ENCODE assay signal across 7 mouse cellular contexts in the genomic region with DNA sequence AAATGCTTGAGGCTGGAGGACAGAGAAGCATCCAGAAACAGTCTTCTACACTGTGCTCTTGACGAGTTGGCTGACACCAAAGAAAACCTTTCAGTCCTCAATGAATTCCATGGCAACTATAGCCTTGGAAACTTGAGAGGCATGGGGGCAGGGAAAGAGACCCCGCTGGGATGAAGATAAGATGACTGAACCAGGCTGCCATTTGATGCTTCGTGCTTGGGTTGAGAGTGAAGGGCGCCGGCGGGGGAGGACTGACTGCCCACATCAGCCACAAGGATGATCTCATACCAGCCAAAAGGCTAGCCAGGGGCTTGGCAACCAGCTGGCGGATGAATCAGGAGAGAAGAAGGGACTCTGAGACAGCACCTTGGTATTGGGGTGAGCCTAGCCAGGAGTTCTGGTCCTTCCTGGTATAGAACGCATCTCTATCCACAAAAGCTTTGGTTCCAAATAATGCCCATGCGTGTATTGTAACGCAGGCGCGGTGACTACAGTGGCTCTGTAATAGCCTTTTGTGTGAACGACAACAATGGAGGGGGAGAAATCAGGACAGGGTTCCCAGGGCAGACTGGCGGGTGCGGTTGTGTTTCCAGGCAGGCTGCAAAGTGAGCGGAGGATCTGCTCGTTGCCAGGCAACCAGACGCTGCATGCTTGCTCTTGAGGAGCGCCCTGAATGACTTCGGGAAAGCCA. TPM values are rescaled to one million over a fixed set of nuclear protein-coding genes. Genes with fewer than 3 reads are reported as not detected.
DNase-seq lines count a peak whose midpoint lies in the region; ATAC-seq and TF ChIP-seq lines count a peak whose summit lies in the region.

No protein-coding gene starts in this region.

- no peaks in the 10 kb centered on the region for H3K9me3 ChIP-seq in hindbrain, postnatal 0 days (ENCODE audit: low read length)

- 1% methylated on average over 20 of the region's 20 CpGs for WGBS in hindbrain, postnatal 0 days

- H3K9ac ChIP-seq in hindbrain, postnatal 0 days (replicated peaks; ENCODE audit: low read length) = peak overlapping the region; percentile 51

- peaks cover 9% of the 10 kb centered on the region for H3K4me1 ChIP-seq in hindbrain, postnatal 0 days (ENCODE audit: insufficient read depth, low read length)

- peak overlapping the region; percentile 57 for H3K4me2 ChIP-seq in hindbrain, postnatal 0 days (ENCODE audit: low read depth, low read length)

- H3K36me3 ChIP-seq in hindbrain, postnatal 0 days (ENCODE audit: insufficient read depth, low read length) = no peaks in the 10 kb centered on the region

- peak overlapping the region; percentile 85 for H3K27ac ChIP-seq in hindbrain, postnatal 0 days

- intact Hi-C loops in gastrocnemius, postnatal 14 days (cut with DNase I; ENCODE audit: low total_unique reads) = no loop called here

- no peak for TF ChIP-seq CTCF in hindbrain, postnatal 0 days (IDR thresholded peaks at IDR 0.05; ENCODE audit: low read depth)

- peak; percentile 93 for ATAC-seq in hindbrain, postnatal 0 days
- ATAC-seq in megakaryocyte-erythroid progenitor cell, adult 5-6 weeks (replicated peaks; ENCODE audit: low FRiP score, low TSS enrichment, poor library complexity, severe bottlenecking) = 0 out of 2 replicates have a peak, but pooled peaks have one; percentile 37

- H3K27me3 ChIP-seq in hindbrain, postnatal 0 days (ENCODE audit: insufficient read depth, low read length) = no peaks in the 10 kb centered on the region

- peak; percentile 27 for DNase-seq in adrenal gland, adult 8-10 months
- DNase-seq in embryo, embryonic 10 days (ENCODE audit: low spot score) = peak; percentile 95
- DNase-seq in gastrocnemius, postnatal 14 days = peak; percentile 69
- peak; percentile 93 for DNase-seq in hindbrain, postnatal 0 days (ENCODE audit: low spot score)
- peak; percentile 45 to 70 for DNase-seq in left cerebral cortex, adult 9 months (ENCODE audit: low spot score in 2 of 2)
- DNase-seq in right cerebral cortex, postnatal 4 days = peak; percentile 74

- peak overlapping the region; percentile 30 for H3K4me3 ChIP-seq in hindbrain, postnatal 0 days (ENCODE audit: low read length)

RNA-seq across cellular contexts. Expression of a gene that starts 55.0 kb away (rescaled TPM):
- total RNA-seq in adrenal gland, adult 8-10 months (2022) = 10 to 100 TPM; 92.5 to 99.9 (median 97.6) TPM
- total RNA-seq in gastrocnemius, postnatal 14 days (2021) = 10 to 100 TPM; 68.7 to 70.2 TPM
- 53.8 and 64.0 TPM in 2 replicates for total RNA-seq in hindbrain, postnatal 0 days (2014; rRNA removed)
- 130 and 139 TPM in 2 replicates for polyA plus RNA-seq in hindbrain, postnatal 0 days (2015; fragmentation: Nextera tagmentation; extraction: Ambion mirVana)
- total RNA-seq in megakaryocyte-erythroid progenitor cell, adult 5-6 weeks (2014; fragmentation: Nextera tagmentation) = 152 and 159 TPM in 2 replicates
- 306 and 352 TPM in 2 replicates for total RNA-seq in megakaryocyte-erythroid progenitor cell, adult 5-6 weeks (2017)

Comparison
In these comparisons a context has a peak if more than half of its experiments do, and no peak if none do; other contexts are left out.
1. Peak in every context shown above with its lines: DNase-seq, ATAC-seq, H3K4me3 ChIP-seq and H3K27ac ChIP-seq.
2. DNase-seq: peak in every context shown above with its lines; median percentile 95 in embryo, embryonic 10 days; 93 in hindbrain, postnatal 0 days; 74 in right cerebral cortex, postnatal 4 days; 69 in gastrocnemius, postnatal 14 days; 58 in left cerebral cortex, adult 9 months; 27 in adrenal gland, adult 8-10 months.